Mouse (Mus musculus): ENCODE measurements around the gene C1ra.
A peak's percentile ranks its signal among the peaks of the same experiment; 100 is the strongest.
"Not testable (repeated sequence)": the region's sequence is repeated elsewhere in the genome, so short reads cannot be mapped to it uniquely, and the experiment has no call there.

Gene C1ra

DNA sequence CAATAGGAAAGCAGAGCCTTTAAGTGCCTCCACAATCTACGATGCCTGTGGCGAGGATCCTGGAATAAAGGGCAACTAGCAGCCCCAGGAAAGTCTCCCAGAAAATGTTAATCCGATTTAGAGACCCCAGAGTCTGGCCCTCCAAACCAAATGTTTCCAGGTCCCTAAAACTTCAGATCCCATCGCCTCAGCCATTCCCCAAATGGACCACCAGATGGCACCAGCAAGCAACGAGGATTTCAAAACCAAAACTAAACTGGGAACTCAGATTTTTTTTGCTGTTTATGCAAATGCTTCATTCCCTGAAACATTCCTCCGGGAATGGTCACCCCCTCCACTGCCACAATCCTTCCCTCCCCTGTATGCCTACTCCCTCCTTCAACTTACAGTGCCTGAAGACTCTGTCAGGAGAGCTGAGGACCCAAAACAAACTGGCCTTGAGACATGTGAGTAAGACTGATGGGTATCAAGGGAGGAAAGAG, at the start of gene C1ra:
TSS of gene C1ra (plus strand) at position 51 of the 482 bp plus-strand sequence.
- DNase-seq: peak; percentile 79

GRCm38 (mm10) chr6:124463881-124464291, 48.3 kb upstream of the C1ra start:
- no peak for DNase-seq

DNA sequence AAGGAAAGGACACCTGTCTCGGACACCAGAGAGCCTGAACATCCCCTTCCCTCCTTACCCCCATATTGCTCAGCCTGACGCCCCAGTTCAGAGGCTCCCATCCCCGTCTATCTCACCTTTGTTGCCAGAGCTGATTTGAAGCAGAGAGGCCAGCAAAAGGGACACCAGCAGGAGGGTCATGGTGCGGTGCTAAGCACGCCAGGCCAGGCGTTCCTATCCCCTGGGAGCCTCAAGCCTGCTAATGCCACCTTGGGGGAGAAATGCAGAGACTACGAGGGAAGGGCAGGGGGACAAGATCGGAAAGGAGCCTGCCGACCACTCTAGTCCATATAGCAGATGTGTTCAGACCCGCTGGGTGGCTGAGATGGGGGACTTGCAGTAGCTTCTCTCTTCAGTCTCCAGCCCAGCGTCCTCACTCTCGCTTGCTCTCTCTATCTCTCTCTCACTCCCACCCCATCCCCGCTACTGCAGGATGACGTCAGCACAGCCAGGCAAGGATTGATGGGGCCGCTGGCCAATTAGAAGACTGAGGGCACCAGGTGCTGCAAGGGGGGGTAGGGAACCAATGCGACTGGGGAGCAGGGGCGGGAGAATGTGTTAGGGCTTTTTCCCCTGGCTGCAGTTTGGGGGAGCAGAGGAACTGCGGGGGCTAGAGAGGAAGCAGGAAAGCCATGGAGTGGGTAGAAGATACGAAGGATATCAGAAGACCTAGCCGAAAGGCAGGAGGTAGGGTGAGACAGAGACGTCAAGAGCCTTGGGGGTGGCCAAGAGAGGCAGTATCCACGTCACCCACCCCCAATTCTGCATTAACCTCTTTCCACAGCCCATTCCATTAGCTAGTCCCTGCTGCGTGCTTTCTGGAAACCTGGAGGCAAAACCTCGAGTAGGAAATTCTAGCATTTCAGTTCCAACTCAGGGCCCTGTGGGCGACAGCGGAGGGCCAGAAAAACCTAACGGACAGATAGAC, 47.6 kb upstream of the C1ra start, which contains the start of gene Clstn3:
TSS of gene Clstn3 (minus strand) at position 490 of the 967 bp plus-strand sequence.
- peak; percentile 83 for DNase-seq

GRCm38 (mm10) chr6:124465299-124465698, 46.9 kb upstream of the C1ra start:
- no peak for DNase-seq

GRCm38 (mm10) chr6:124465729-124466128, 46.5 kb upstream of the C1ra start:
- DNase-seq: no peak

GRCm38 (mm10) chr6:124471121-124471520, 41.1 kb upstream of the C1ra start:
- DNase-seq: no peak

DNA sequence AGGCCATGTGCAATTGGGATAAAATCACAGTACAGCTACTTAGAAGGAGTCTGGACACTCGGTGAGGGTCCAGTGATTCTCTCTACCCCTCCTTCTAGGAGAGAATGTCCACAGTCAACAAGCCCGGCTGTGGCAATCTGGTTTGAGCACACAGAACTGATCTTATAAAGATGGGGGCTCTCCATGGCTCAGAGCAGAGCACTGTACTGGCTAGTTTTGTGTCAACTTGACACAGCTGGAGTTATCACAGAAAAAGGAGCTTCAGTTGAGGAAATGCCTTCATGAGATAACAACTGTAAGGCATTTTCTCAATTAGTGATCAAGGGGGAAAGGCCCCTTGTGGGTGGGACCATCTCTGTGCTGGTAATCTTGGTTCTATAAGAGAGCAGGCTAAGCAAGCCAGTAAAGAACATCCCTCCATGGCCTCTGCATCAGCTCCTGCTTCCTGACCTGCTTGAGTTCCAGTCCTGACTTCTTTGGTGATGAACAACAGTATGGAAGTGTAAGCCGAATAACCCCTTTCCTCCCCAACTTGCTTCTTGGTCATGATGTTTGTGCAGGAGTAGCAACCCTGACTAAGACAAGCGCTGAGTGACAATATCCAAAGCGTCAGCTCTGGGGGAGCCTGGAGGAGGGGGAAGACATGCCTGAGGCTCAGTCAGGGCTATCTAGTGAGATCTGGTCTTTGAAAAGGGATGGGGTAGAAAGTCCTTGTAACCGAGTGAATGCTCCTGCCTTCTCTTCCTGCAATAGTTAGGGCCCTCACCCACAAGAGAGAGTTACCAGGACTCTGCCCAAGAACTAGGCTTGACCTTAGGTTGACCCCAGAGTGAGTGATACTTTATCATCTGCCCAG, 40.2 kb upstream of the C1ra start:
- not testable (repeated sequence) for DNase-seq

DNA sequence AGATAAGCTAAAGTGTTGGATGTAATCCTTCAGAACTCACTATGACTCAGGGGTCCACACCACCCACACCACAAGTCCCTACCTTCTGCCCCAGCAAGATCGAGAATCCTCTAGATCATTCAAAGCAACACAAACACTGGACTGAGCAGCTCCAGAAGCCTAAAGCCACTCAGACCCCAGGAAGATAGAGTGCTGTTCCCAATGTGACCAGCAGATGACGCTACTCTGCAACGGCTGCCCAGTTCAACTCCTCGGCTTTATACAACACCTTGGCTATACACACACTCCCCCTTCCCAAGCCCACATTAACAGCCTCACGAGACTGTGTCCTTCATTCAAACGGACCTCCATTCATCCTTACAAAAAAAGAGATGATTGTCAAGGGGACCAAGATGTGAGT, 39.4 kb upstream of the C1ra start:
- peak; percentile 75 for DNase-seq

GRCm38 (mm10) chr6:124474621-124475020, 37.6 kb upstream of the C1ra start:
- no peak for DNase-seq

DNA sequence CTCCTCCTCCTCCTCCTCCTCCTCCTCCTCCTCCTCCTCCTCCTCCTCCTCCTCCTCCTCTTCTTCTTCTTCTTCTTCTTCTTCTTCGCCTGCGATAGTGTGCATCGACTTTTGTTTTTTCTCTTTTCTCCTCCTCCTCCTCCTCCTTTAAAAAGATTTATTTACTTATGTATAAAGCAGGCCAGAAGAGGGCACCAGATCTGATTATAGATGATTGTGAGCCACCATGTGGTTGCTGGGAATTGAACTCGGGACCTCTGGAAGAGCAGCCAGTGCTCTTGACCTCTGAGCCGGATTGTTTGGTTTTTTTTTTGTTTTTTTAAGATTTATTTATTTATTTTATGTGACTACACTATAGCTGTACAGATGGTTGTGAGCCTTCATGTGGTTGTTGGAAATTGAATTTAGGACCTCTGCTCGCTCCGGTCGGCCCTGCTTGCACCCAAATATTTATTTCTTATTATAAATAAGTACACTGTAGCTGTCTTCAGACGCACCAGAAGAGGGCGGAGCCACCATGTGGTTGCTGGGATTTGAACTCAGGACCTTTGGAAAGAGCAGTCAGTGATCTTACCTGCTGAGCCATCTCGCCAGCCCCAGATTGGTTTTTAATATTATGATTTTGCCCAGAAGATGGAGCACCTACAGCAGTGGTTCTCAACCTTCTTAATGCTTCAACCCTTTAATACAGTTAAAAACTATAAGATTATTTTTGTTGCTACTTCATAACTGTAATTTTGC, 36.7 kb upstream of the C1ra start:
- not testable (repeated sequence) for DNase-seq

DNA sequence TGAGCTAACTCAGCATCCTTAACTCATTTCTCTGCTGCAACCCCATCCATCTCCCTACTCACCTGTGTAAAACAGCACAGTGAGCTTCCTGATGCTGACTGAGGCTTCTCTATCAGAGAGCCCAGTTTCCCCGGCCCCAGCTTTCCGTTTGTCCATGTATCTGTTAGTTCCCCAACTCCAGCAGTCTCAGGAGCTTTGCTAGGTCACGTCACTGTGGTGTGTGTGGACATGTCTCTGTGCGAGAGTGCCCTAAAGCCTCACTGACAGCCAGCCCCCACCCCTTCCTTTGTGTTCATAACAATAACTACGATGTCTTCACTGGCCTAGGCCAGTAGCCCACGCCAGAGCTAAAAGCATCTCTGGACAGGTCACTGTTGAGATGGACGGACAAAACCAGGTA, 36.0 kb upstream of the C1ra start:
- DNase-seq: no peak

DNA sequence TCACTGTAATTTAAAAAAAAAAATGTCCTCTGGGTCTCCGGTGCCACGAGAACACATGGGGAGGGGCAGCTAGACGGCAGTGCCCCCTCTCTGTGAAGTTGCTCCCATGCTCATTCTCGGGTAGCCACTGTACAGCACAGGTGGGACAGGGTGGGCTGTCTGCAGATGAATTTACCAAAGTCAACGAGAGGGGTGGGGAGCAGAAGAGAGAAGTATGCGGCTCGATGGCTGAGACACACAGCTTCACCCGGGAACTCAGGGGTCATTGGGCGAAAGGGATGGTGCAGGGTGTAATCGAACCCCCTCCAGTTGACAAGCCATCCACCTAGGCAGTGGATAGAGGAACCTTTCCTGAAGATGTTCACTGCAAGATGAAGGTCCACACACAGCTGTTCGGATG, 35.4 kb upstream of the C1ra start:
- no peak for DNase-seq

GRCm38 (mm10) chr6:124477221-124477655, 35.0 kb upstream of the C1ra start:
- DNase-seq: no peak

- no peak for DNase-seq
These were observed 34.1 kb upstream of the C1ra start for GRCm38 (mm10) chr6:124477922-124478651.

DNA sequence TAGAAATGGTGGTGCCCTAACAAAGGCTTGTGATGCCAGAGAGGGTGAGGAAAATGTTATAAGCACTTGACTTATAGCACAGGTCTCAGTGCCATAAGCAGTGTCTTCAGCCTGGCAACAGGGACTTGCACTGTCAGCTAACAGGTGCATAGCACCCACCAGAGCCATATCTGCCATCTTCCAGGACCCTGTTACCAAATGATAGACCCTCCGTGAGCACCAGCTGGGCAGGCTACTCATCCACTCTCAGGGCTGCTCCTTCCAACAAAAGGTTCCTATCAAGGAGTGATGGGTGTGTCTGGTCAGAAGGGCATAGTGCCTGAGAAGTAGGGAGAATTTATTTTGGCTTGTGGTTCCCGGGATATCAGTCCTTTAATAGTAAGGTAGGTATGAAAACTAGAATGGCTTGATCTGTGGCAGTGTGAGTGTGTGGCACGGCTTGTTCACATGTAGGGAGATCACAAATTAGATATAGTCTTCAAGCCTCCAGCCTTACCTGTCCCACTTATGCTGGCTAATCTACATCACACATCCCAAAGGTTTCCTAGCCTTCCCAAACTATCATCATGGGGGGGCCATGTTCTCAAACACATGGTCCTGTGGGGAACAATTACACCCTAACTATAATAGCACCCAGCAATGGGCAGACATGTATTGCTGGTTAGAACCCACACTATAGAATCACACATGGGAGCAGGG, 33.2 kb upstream of the C1ra start:
- DNase-seq: no peak

GRCm38 (mm10) chr6:124479573-124479930, 32.7 kb upstream of the C1ra start:
- DNase-seq: no peak

- peak; percentile 39 for DNase-seq
These were observed 31.9 kb upstream of the C1ra start for GRCm38 (mm10) chr6:124480295-124480694.

DNA sequence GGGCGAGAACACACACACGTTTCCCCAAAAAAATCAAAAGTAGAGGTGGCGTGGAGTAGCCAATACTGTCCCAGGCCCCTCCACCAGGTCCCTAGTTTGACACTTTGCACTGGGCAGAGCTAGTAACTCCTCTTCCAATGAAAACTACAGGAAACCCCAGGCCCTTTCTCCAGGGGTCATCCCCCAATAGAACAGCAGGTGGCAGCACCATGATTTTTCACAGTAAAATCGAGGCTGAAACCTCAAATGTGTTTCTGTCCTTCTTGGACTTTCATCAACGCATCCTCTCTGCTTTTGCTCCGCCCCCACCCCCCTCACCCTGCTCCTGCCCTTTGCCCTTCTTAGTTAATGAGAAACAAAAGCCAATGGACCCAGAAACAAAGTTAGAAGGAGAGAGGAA, 30.6 kb upstream of the C1ra start:
- DNase-seq: peak; percentile 82

GRCm38 (mm10) chr6:124483831-124484230, 28.4 kb upstream of the C1ra start:
- not testable (repeated sequence) for DNase-seq

DNA sequence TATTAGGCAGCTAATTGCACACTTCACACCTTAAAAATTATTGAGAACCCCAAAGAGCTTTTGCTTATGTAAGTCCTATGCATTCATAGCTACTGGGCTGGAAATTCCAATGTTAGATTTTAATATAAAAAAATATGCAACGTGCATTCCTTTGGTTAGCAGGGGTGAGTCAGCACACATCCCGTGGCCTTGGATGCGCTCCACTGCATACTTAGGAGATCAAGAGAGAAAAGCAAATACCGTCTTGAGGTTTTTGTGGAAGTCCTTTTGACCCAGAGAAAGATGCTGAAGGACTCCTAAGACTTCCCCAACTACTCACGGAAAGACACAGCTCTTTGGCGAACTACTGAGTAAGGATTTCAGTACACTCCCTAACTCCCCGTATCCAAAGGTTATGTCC, 27.4 kb upstream of the C1ra start:
- DNase-seq: peak; percentile 36
